Mouse (Mus musculus) stomach, postnatal 0 days (tissue): ENCODE measurements around the gene Baz1a. TPM values are rescaled to one million over a fixed set of nuclear protein-coding genes. Genes with fewer than 3 reads are reported as not detected.

ENCODE experiments used
- ATAC-seq: fragments of 200-750 bp; cut with Nextera tagmentation; 2 replicates; pipeline ENCODE4 v1.8.0; 2017; ENCODE audit not compliant: low FRiP score, low TSS enrichment
- DNase-seq: peaks from one replicate; pipeline ENCODE4 v3.0.0-alpha.2; 2016; ENCODE audit warnings: low spot score
- H3K27ac ChIP-seq: fragments of 300-500 bp; sonication (generic); replicated peaks from 2 replicates; pipeline ENCODE4 v1.5.1; 2014; ENCODE audit warnings: mild to moderate bottlenecking, control low read depth
- H3K27me3 ChIP-seq: fragments of 300-500 bp; sonication (generic); 2 replicates; pipeline ENCODE4 v1.6.1; 2014; ENCODE audit warnings: low read length; ENCODE audit not compliant: control insufficient read depth, insufficient read depth
- H3K36me3 ChIP-seq: fragments of 300-500 bp; sonication (generic); 2 replicates; pipeline ENCODE4 v1.6.1; 2014; ENCODE audit warnings: low read length, mixed read lengths; ENCODE audit not compliant: control insufficient read depth, insufficient read depth
- H3K4me1 ChIP-seq: fragments of 300-500 bp; sonication (generic); replicated peaks from 2 replicates; pipeline ENCODE4 v1.6.1; 2014; ENCODE audit warnings: antibody characterized with exemption; ENCODE audit not compliant: control insufficient read depth, insufficient read depth
- H3K4me2 ChIP-seq: fragments of 300-500 bp; sonication (generic); replicated peaks from 2 replicates; pipeline ENCODE4 v1.6.1; 2014; ENCODE audit warnings: low read depth, mild to moderate bottlenecking, control low read depth, moderate library complexity
- H3K4me3 ChIP-seq: fragments of 300-500 bp; sonication (generic); 2 replicates; pipeline ENCODE4 v1.5.1; 2014; ENCODE audit warnings: low read depth, low read length, control low read depth
- H3K9ac ChIP-seq: fragments of 300-500 bp; sonication (generic); 2 replicates; pipeline ENCODE4 v1.6.1; 2014; ENCODE audit warnings: mild to moderate bottlenecking, low read length, control low read depth, mixed read lengths
- H3K9me3 ChIP-seq: fragments of 300-500 bp; sonication (generic); 2 replicates; pipeline ENCODE4 v1.6.1; 2016; ENCODE audit warnings: low read length; ENCODE audit not compliant: control insufficient read depth
- CTCF ChIP-seq: IDR thresholded peaks from 2 replicates; pipeline ENCODE4 v1.5.1; 2016; ENCODE audit warnings: antibody characterized with exemption, low read depth, mild to moderate bottlenecking, moderate library complexity
- EP300 ChIP-seq: optimal IDR thresholded peaks from 2 replicates; pipeline ENCODE3; 2016; ENCODE audit warnings: antibody characterized with exemption
- WGBS: fragments of 180-500 bp; shearing (Covaris S2); extraction: QIAGEN DNeasy Blood & Tissue Kit; methylation state at CpG from one replicate; pipeline ENCODE4 v1.1.7; 2014; 5-methylcytosine and 5-hydroxymethylcytosine counted together
- polyA plus RNA-seq: library from polyadenylated mRNA; unstranded; fragments of >200 nt; fragmentation: Nextera tagmentation; extraction: Ambion mirVana; gene quantifications from 2 replicates; pipeline ENCODE4 v1.2.1, GENCODE M21; 2015

Gene Baz1a
- polyA plus RNA-seq, 1 experiment from 2014 or later = 14.0 TPM

DNA sequence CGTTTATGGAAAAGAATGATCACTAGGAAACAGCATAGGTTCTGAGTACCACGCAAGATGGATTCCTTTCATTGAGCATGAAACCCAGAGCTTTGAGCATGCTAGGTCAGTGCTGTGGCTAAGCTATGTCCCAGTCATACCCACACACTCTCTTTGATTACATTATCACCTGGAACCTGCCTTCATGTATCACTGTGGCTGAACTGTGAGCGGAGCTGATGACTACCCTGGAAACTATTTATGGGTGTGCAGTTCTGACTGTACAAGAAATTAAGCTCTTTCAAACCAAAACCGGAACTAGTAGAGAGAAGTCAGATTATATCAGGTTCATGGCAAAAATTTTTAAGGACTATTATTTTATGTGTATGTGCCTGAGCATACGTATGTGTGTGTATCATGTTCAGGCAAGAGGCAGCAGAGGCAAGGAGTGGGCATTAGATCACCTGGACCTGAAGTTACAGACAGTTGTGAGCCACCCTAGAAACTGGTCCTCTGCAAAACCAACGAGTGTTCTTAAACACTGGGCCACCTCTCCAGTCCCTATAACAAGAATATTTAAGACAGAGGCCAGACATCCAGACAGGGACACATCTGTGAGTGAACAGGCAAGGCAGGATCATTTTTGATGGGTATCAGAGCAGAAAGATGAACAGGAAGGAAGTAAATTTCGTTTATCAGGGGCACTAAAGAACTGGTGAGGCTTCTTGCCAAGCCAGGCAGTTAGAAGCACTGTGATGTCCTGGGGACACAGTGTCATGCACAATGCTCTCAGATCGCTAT lies 2.4 kb upstream of the Baz1a start:
- Histone ChIP-seq H3K36me3 (no peaks in the 10 kb centered on the region), H3K9ac (no peak overlapping the region), H3K27me3 (no peaks in the 10 kb centered on the region), H3K4me3 (no peak overlapping the region), H3K4me1 (no peaks in the 10 kb centered on the region), H3K27ac (no peak overlapping the region), H3K9me3 (no peaks in the 10 kb centered on the region), H3K4me2 (no peak overlapping the region)
- ATAC-seq (no peak), DNase-seq (no peak)
- TF ChIP-seq CTCF (no peak), EP300 (no peak)
- 72% methylated on average over 8 of the region's 8 CpGs for WGBS

DNA sequence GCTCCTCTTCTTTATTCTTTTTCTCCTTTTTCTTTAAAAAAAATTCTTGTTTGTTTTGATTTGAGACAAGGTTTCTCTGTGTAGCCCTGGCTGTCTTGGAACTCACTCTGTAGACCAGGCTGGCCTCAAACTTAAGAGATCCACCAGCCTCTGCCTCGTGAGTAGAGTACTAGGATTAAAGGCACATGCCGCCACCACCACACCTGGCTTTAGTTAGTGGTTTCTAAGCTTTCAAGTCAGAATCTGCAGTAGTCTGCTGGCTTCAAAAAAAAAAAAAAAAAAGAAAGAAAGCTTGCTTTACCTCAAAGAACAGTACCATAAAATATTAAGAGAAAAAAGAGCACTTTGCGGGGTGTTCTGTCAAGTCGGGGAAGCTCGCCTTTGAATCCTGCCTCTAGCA lies 1.3 kb upstream of the Baz1a start:
- no peak overlapping the region for H3K4me2 ChIP-seq
- no peak for ATAC-seq
- H3K27ac ChIP-seq = no peak overlapping the region
- H3K36me3 ChIP-seq = no peaks in the 10 kb centered on the region
- no peaks in the 10 kb centered on the region for H3K9me3 ChIP-seq
- no peak overlapping the region for H3K4me3 ChIP-seq
- H3K4me1 ChIP-seq = no peaks in the 10 kb centered on the region
- no peak overlapping the region for H3K9ac ChIP-seq
- no peak for DNase-seq
- TF ChIP-seq CTCF (no peak), EP300 (no peak)
- 83% methylated on average over 5 of the region's 5 CpGs for WGBS
- no peaks in the 10 kb centered on the region for H3K27me3 ChIP-seq

DNA sequence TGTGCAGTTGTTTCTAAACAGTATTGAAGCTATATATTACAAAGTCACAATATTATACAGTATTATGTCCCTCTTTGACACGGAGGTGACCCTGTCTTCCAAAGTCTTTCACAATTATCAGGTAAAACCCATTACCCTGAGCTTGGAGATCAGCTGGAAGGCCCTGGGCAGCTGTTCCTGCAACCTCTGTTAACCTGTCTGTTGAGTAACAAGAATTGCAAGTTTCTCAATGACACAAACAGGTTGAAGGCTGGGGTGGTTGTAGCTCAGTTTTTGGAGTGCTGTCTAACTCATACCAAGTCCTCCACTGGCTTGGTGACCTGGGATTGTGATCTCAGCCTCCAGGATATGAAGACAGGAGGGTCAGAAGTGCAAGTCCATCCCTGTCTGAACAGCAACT lies 1.1 kb downstream of the Baz1a start:
- no peaks in the 10 kb centered on the region for H3K9me3 ChIP-seq
- H3K9ac ChIP-seq = no peak overlapping the region
- no peaks in the 10 kb centered on the region for H3K4me1 ChIP-seq
- no peak overlapping the region for H3K4me3 ChIP-seq
- no peaks in the 10 kb centered on the region for H3K36me3 ChIP-seq
- 67% methylated on average over 1 of the region's 1 CpGs for WGBS
- ATAC-seq (no peak), DNase-seq (no peak)
- TF ChIP-seq EP300 = no peak
- TF ChIP-seq CTCF = no peak
- H3K27me3 ChIP-seq = no peaks in the 10 kb centered on the region
- no peak overlapping the region for H3K27ac ChIP-seq
- H3K4me2 ChIP-seq = no peak overlapping the region

DNA sequence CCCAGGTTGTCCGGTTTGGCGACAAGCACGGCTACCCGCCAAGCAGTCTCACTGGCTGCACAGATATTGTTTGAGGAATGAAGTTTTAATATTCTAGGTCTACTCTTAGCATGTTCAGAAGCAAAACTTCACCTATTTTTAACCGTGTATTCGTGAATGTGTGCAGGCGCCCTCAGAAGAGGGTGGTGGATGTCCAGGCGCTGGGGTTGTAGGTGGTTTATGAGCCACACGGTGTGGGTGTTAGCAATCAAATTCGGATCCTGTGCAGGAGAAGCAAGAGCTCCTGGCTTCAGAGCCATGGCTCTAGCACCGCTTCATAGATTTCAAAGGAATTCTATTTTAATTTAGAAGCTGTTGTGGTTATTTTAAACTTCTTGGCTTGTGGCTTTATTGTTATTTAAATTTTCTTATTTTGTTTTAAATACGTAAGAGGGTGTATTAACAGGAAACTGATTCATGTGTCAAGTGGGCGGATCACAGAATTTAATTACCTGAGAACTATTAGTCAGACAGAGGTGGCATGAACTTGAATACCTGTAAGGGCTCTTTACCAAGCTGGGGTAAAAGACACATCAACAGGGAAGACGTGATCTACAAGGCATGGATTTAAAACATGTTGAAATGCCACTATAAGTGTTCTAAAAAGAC lies 6.7 kb downstream of the Baz1a start:
- Histone ChIP-seq H3K27ac (no peak overlapping the region), H3K4me3 (no peak overlapping the region), H3K9ac (no peak overlapping the region), H3K4me1 (no peaks in the 10 kb centered on the region), H3K36me3 (no peaks in the 10 kb centered on the region), H3K27me3 (no peaks in the 10 kb centered on the region), H3K4me2 (no peak overlapping the region), H3K9me3 (no peaks in the 10 kb centered on the region)
- TF ChIP-seq CTCF (no peak), EP300 (no peak)
- ATAC-seq (no peak), DNase-seq (no peak)
- 82% methylated on average over 14 of the region's 14 CpGs for WGBS

DNA sequence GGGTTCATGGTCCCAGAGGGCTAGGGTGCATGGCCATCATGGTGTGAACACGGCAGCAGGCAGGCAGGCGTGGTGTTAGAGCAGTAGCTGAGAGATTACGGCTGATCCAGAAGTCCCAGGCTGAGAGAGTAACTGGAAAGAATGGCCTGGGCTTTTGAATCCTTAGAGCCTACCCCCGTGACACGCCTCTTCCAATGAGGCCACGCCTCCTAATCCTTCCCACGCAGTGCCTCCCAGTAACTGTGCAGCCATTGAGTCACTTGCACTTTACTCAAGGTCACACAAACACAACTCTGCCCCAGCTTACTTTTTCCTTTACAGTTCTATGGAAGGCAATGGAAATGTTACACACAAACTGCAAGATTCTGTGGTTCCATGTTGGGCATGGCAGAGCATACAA lies 8.1 kb downstream of the Baz1a start:
- Histone ChIP-seq H3K27ac (no peak overlapping the region), H3K36me3 (no peaks in the 10 kb centered on the region), H3K27me3 (no peaks in the 10 kb centered on the region), H3K9ac (no peak overlapping the region), H3K9me3 (no peaks in the 10 kb centered on the region), H3K4me1 (no peaks in the 10 kb centered on the region), H3K4me2 (no peak overlapping the region), H3K4me3 (no peak overlapping the region)
- 89% methylated on average over 7 of the region's 7 CpGs for WGBS
- no peak for TF ChIP-seq CTCF
- TF ChIP-seq EP300 = no peak
- DNase-seq (no peak), ATAC-seq (no peak)

DNA sequence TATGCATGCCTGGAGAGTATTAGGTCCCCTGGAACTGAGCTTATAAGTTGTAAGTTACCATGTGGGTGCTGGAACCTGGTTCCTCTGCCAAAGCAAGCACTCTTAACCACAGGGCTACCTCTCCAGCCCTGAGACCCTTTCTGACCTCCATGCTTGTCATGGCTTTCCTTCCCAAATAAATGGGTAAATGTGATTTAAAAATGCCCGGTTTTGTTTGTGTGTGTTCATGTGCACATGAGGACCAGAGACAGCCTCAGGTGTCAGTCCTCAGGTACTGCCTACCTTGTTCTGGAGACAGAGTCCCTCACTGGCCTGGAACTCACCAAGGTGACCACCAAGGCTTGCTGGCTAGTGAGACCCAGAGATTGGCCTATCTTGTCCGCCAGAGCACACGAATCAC lies 9.8 kb downstream of the Baz1a start:
- Histone ChIP-seq H3K27ac (no peak overlapping the region), H3K9ac (no peak overlapping the region), H3K36me3 (no peaks in the 10 kb centered on the region), H3K4me2 (no peak overlapping the region), H3K9me3 (no peaks in the 10 kb centered on the region), H3K4me3 (no peak overlapping the region), H3K27me3 (no peaks in the 10 kb centered on the region), H3K4me1 (no peaks in the 10 kb centered on the region)
- no peak for TF ChIP-seq CTCF
- TF ChIP-seq EP300 = no peak
- 87% methylated on average over 3 of the region's 3 CpGs for WGBS
- no peak for DNase-seq
- no peak for ATAC-seq
